Mouse (Mus musculus) liver, postnatal 0 days (tissue): ENCODE measurements at regions not wholly inside any gene's neighbourhood (a gene's known extent, or its start where the extent isn't known, plus 50 kb on each side); places are given as distances from the start of the nearest gene placed in this dataset.

Experiments used
- CTCF ChIP-seq: sonication (generic); IDR thresholded peaks from 2 replicates; pipeline ENCODE4 v1.5.1; 2016; ENCODE audit warnings: antibody characterized with exemption, low read depth
- EP300 ChIP-seq: IDR thresholded peaks from 2 replicates; pipeline ENCODE4 v1.6.1; 2016; ENCODE audit warnings: antibody characterized with exemption, low read depth, mild to moderate bottlenecking

DNA sequence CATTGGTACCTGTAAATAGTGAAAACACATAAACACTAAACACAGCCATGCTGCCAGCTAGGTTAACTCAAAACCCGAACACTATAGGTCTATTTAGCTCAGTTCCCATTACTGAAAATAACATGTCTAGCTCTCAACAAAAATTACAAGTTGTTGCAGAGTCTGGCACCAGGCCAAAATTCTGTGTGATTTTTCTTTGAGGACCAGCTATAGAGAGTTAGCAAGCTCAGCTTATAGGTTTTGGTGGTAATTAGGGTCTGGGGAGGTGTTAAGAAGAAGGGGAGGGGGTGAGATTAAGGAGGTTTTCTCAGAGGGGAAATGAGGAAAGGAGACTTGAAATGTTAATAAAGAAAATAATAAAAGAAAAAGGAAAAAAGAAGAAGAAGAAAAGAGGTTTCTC, 480.9 kb upstream of the Alcam start:
- TF ChIP-seq EP300 (no peak), CTCF (no peak)
